Mouse (Mus musculus): Measurements from ENCODE around the gene Slc5a10. TPM values are rescaled to one million over a fixed set of nuclear protein-coding genes. Genes with fewer than 3 reads are reported as not detected.

Slc5a10 gene
- polyA plus RNA-seq, 1 experiment from 2014 or later = not detected

GRCm38 (mm10) chr11:61665401-61665800 is 55.2 kb downstream of the Slc5a10 start:
- WGBS = 85% methylated on average over 4 of the region's 4 CpGs
- Histone ChIP-seq H3K9me3 (no peaks in the 10 kb centered on the region), H3K36me3 (no peaks in the 10 kb centered on the region), H3K27me3 (no peaks in the 10 kb centered on the region), H3K4me2 (replicated peaks) (no peak overlapping the region), H3K27ac (replicated peaks) (no peak overlapping the region), H3K4me1 (no peaks in the 10 kb centered on the region), H3K4me3 (no peak overlapping the region), H3K9ac (replicated peaks) (no peak overlapping the region)
- no peak for ATAC-seq (ENCODE audit: low FRiP score, low read depth)

- no peak overlapping the region for H3K9ac ChIP-seq (replicated peaks)
- ATAC-seq (ENCODE audit: low FRiP score, low read depth) = no peak
- no peaks in the 10 kb centered on the region for H3K9me3 ChIP-seq
- H3K36me3 ChIP-seq = no peaks in the 10 kb centered on the region
- H3K4me3 ChIP-seq = no peak overlapping the region
- no peaks in the 10 kb centered on the region for H3K27me3 ChIP-seq
- no peak overlapping the region for H3K4me2 ChIP-seq (replicated peaks)
- WGBS = 90% methylated on average over 5 of the region's 5 CpGs
- H3K4me1 ChIP-seq = no peaks in the 10 kb centered on the region
- no peak overlapping the region for H3K27ac ChIP-seq (replicated peaks)
Measured at GRCm38 (mm10) chr11:61662189-61662588, 58.4 kb downstream of the Slc5a10 start.

GRCm38 (mm10) chr11:61660806-61661392 is 59.7 kb downstream of the Slc5a10 start:
- no peaks in the 10 kb centered on the region for H3K4me1 ChIP-seq
- no peak overlapping the region for H3K4me3 ChIP-seq
- H3K9me3 ChIP-seq = no peaks in the 10 kb centered on the region
- H3K4me2 ChIP-seq (replicated peaks) = no peak overlapping the region
- H3K9ac ChIP-seq (replicated peaks) = no peak overlapping the region
- ATAC-seq (ENCODE audit: low FRiP score, low read depth) = no peak
- H3K36me3 ChIP-seq = no peaks in the 10 kb centered on the region
- H3K27ac ChIP-seq (replicated peaks) = no peak overlapping the region
- 0 out of 2 replicates have a peak, but pooled peaks cover 4% of the 10 kb centered on the region for H3K27me3 ChIP-seq
- 79% methylated on average over 7 of the region's 7 CpGs for WGBS

- ATAC-seq (ENCODE audit: low FRiP score, low read depth) = no peak
- Histone ChIP-seq H3K9me3 (no peaks in the 10 kb centered on the region), H3K9ac (replicated peaks) (no peak overlapping the region), H3K27me3 (0 out of 2 replicates have a peak, but pooled peaks cover 4% of the 10 kb centered on the region), H3K4me3 (no peak overlapping the region), H3K4me2 (replicated peaks) (no peak overlapping the region), H3K36me3 (no peaks in the 10 kb centered on the region), H3K27ac (replicated peaks) (no peak overlapping the region), H3K4me1 (no peaks in the 10 kb centered on the region)
- WGBS = 88% methylated on average over 8 of the region's 8 CpGs
Measured at GRCm38 (mm10) chr11:61660001-61660400, 60.6 kb downstream of the Slc5a10 start.

GRCm38 (mm10) chr11:61659011-61659858 is 61.4 kb downstream of the Slc5a10 start:
- H3K36me3 ChIP-seq = no peaks in the 10 kb centered on the region
- H3K27me3 ChIP-seq = 0 out of 2 replicates have a peak, but pooled peaks cover 4% of the 10 kb centered on the region
- H3K4me1 ChIP-seq = no peaks in the 10 kb centered on the region
- H3K4me3 ChIP-seq = no peak overlapping the region
- no peaks in the 10 kb centered on the region for H3K9me3 ChIP-seq
- no peak overlapping the region for H3K27ac ChIP-seq (replicated peaks)
- no peak overlapping the region for H3K9ac ChIP-seq (replicated peaks)
- H3K4me2 ChIP-seq (replicated peaks) = no peak overlapping the region
- no peak for ATAC-seq (ENCODE audit: low FRiP score, low read depth)
- 83% methylated on average over 4 of the region's 4 CpGs for WGBS

GRCm38 (mm10) chr11:61658360-61658922 is 62.2 kb downstream of the Slc5a10 start:
- ATAC-seq (ENCODE audit: low FRiP score, low read depth) = no peak
- 95% methylated on average over 3 of the region's 3 CpGs for WGBS
- H3K9me3 ChIP-seq = no peaks in the 10 kb centered on the region

GRCm38 (mm10) chr11:61657432-61657831 is 63.2 kb downstream of the Slc5a10 start:
- 75% methylated on average over 2 of the region's 2 CpGs for WGBS
- no peaks in the 10 kb centered on the region for H3K36me3 ChIP-seq
- no peak overlapping the region for H3K27ac ChIP-seq (replicated peaks)
- H3K9me3 ChIP-seq = no peaks in the 10 kb centered on the region
- no peak overlapping the region for H3K4me2 ChIP-seq (replicated peaks)
- no peak overlapping the region for H3K9ac ChIP-seq (replicated peaks)
- H3K27me3 ChIP-seq = 0 out of 2 replicates have a peak, but pooled peaks cover 4% of the 10 kb centered on the region
- ATAC-seq (ENCODE audit: low FRiP score, low read depth) = no peak
- H3K4me3 ChIP-seq = no peak overlapping the region
- no peaks in the 10 kb centered on the region for H3K4me1 ChIP-seq

More at GRCm38 (mm10) chr11:61658360-61658922, 62.2 kb downstream of the Slc5a10 start:
- Histone ChIP-seq H3K36me3 (no peaks in the 10 kb centered on the region), H3K27ac (replicated peaks) (no peak overlapping the region), H3K9ac (replicated peaks) (no peak overlapping the region), H3K27me3 (0 out of 2 replicates have a peak, but pooled peaks cover 4% of the 10 kb centered on the region), H3K4me3 (no peak overlapping the region), H3K4me2 (replicated peaks) (no peak overlapping the region), H3K4me1 (no peaks in the 10 kb centered on the region)

GRCm38 (mm10) chr11:61656148-61656850 is 64.3 kb downstream of the Slc5a10 start:
- Histone ChIP-seq H3K4me3 (no peak overlapping the region), H3K4me1 (no peaks in the 10 kb centered on the region), H3K9me3 (no peaks in the 10 kb centered on the region), H3K4me2 (replicated peaks) (no peak overlapping the region), H3K9ac (replicated peaks) (no peak overlapping the region), H3K36me3 (no peaks in the 10 kb centered on the region), H3K27ac (replicated peaks) (no peak overlapping the region), H3K27me3 (0 out of 2 replicates have a peak, but pooled peaks cover 4% of the 10 kb centered on the region)
- no peak for ATAC-seq (ENCODE audit: low FRiP score, low read depth)
- 76% methylated on average over 6 of the region's 6 CpGs for WGBS

- Histone ChIP-seq H3K36me3 (no peaks in the 10 kb centered on the region), H3K4me1 (no peaks in the 10 kb centered on the region), H3K9me3 (no peaks in the 10 kb centered on the region), H3K27ac (replicated peaks) (no peak overlapping the region), H3K27me3 (0 out of 2 replicates have a peak, but pooled peaks cover 4% of the 10 kb centered on the region), H3K9ac (replicated peaks) (no peak overlapping the region), H3K4me3 (no peak overlapping the region), H3K4me2 (replicated peaks) (no peak overlapping the region)
- 66% methylated on average over 4 of the region's 4 CpGs for WGBS
- ATAC-seq (ENCODE audit: low FRiP score, low read depth) = no peak
Measured at GRCm38 (mm10) chr11:61655649-61656048, 65.0 kb downstream of the Slc5a10 start.

- 0 out of 2 replicates have a peak, but pooled peaks cover 4% of the 10 kb centered on the region for H3K27me3 ChIP-seq
- H3K4me1 ChIP-seq = no peaks in the 10 kb centered on the region
- no peak for ATAC-seq (ENCODE audit: low FRiP score, low read depth)
- H3K4me2 ChIP-seq (replicated peaks) = no peak overlapping the region
- no peak overlapping the region for H3K27ac ChIP-seq (replicated peaks)
- H3K9me3 ChIP-seq = no peaks in the 10 kb centered on the region
- whole genome bisulfite sequencing = 92% methylated on average over 4 of the region's 4 CpGs
- no peaks in the 10 kb centered on the region for H3K36me3 ChIP-seq
- no peak overlapping the region for H3K9ac ChIP-seq (replicated peaks)
- no peak overlapping the region for H3K4me3 ChIP-seq
Measured at GRCm38 (mm10) chr11:61654786-61655311, 65.8 kb downstream of the Slc5a10 start.

- Histone ChIP-seq H3K9ac (replicated peaks) (no peak overlapping the region), H3K9me3 (no peaks in the 10 kb centered on the region), H3K27ac (replicated peaks) (no peak overlapping the region), H3K27me3 (0 out of 2 replicates have a peak, but pooled peaks cover 4% of the 10 kb centered on the region), H3K4me1 (no peaks in the 10 kb centered on the region), H3K36me3 (no peaks in the 10 kb centered on the region), H3K4me2 (replicated peaks) (no peak overlapping the region), H3K4me3 (no peak overlapping the region)
- ATAC-seq (ENCODE audit: low FRiP score, low read depth) = no peak
- 69% methylated on average over 2 of the region's 2 CpGs for WGBS
Measured at GRCm38 (mm10) chr11:61653568-61653967, 67.1 kb downstream of the Slc5a10 start.

Measured in midbrain, embryonic 12.5 days (tissue).